Mouse (Mus musculus) brain, embryonic 14.5 days (tissue): Measurements from ENCODE around the gene Trpm2.

Experiments used
- CTCF ChIP-seq: fragments of 200-500 bp; IDR thresholded peaks from 2 replicates; pipeline ENCODE4 v1.5.1; 2012; ENCODE audit warnings: inconsistent platforms, mild to moderate bottlenecking, moderate library complexity, borderline replicate concordance; ENCODE audit not compliant: insufficient read depth, insufficient read length; ENCODE audit errors: extremely low read depth
- POLR2A ChIP-seq: fragments of 200-500 bp; IDR thresholded peaks from 2 replicates; pipeline ENCODE4 v1.6.1; 2012; ENCODE audit warnings: mild to moderate bottlenecking, inconsistent platforms, borderline replicate concordance; ENCODE audit not compliant: poor library complexity, insufficient read depth, insufficient read length, severe bottlenecking; ENCODE audit errors: extremely low read depth

GRCm38 (mm10) chr10:77975653-77976052 lies 5.3 kb upstream of the Trpm2 start:
- TF ChIP-seq CTCF (no peak), POLR2A (no peak)
